Mouse (Mus musculus) stomach, postnatal 0 days (tissue): ENCODE data around the gene Tenm1. TPM values are rescaled to one million over a fixed set of nuclear protein-coding genes. Genes with fewer than 3 reads are reported as not detected.

Source experiments
- ATAC-seq: fragments of 200-750 bp; cut with Nextera tagmentation; 2 replicates; pipeline ENCODE4 v1.8.0; 2017; ENCODE audit not compliant: low FRiP score, low TSS enrichment
- DNase-seq: peaks from one replicate; pipeline ENCODE4 v3.0.0-alpha.2; 2016; ENCODE audit warnings: low spot score
- H3K27ac ChIP-seq: fragments of 300-500 bp; sonication (generic); replicated peaks from 2 replicates; pipeline ENCODE4 v1.5.1; 2014; ENCODE audit warnings: mild to moderate bottlenecking, control low read depth
- H3K27me3 ChIP-seq: fragments of 300-500 bp; sonication (generic); 2 replicates; pipeline ENCODE4 v1.6.1; 2014; ENCODE audit warnings: low read length; ENCODE audit not compliant: control insufficient read depth, insufficient read depth
- H3K36me3 ChIP-seq: fragments of 300-500 bp; sonication (generic); 2 replicates; pipeline ENCODE4 v1.6.1; 2014; ENCODE audit warnings: low read length, mixed read lengths; ENCODE audit not compliant: control insufficient read depth, insufficient read depth
- H3K4me1 ChIP-seq: fragments of 300-500 bp; sonication (generic); replicated peaks from 2 replicates; pipeline ENCODE4 v1.6.1; 2014; ENCODE audit warnings: antibody characterized with exemption; ENCODE audit not compliant: control insufficient read depth, insufficient read depth
- H3K4me2 ChIP-seq: fragments of 300-500 bp; sonication (generic); replicated peaks from 2 replicates; pipeline ENCODE4 v1.6.1; 2014; ENCODE audit warnings: low read depth, mild to moderate bottlenecking, control low read depth, moderate library complexity
- H3K4me3 ChIP-seq: fragments of 300-500 bp; sonication (generic); 2 replicates; pipeline ENCODE4 v1.5.1; 2014; ENCODE audit warnings: low read depth, low read length, control low read depth
- H3K9ac ChIP-seq: fragments of 300-500 bp; sonication (generic); 2 replicates; pipeline ENCODE4 v1.6.1; 2014; ENCODE audit warnings: mild to moderate bottlenecking, low read length, control low read depth, mixed read lengths
- H3K9me3 ChIP-seq: fragments of 300-500 bp; sonication (generic); 2 replicates; pipeline ENCODE4 v1.6.1; 2016; ENCODE audit warnings: low read length; ENCODE audit not compliant: control insufficient read depth
- CTCF ChIP-seq: IDR thresholded peaks from 2 replicates; pipeline ENCODE4 v1.5.1; 2016; ENCODE audit warnings: antibody characterized with exemption, low read depth, mild to moderate bottlenecking, moderate library complexity
- EP300 ChIP-seq: optimal IDR thresholded peaks from 2 replicates; pipeline ENCODE3; 2016; ENCODE audit warnings: antibody characterized with exemption
- WGBS: fragments of 180-500 bp; shearing (Covaris S2); extraction: QIAGEN DNeasy Blood & Tissue Kit; methylation state at CpG from one replicate; pipeline ENCODE4 v1.1.7; 2014; 5-methylcytosine and 5-hydroxymethylcytosine counted together
- polyA plus RNA-seq: library from polyadenylated mRNA; unstranded; fragments of >200 nt; fragmentation: Nextera tagmentation; extraction: Ambion mirVana; gene quantifications from 2 replicates; pipeline ENCODE4 v1.2.1, GENCODE M21; 2015

Tenm1 gene
- polyA plus RNA-seq, 1 experiment from 2014 or later = 0.32 TPM

GRCm38 (mm10) chrX:43235844-43236243, 193.1 kb downstream of the Tenm1 start:
- ATAC-seq (no peak), DNase-seq (no peak)
- Histone ChIP-seq H3K27ac (no peak overlapping the region), H3K4me2 (no peak overlapping the region), H3K4me3 (no peak overlapping the region), H3K4me1 (no peaks in the 10 kb centered on the region), H3K27me3 (no peaks in the 10 kb centered on the region), H3K9ac (no peak overlapping the region), H3K36me3 (no peaks in the 10 kb centered on the region), H3K9me3 (no peaks in the 10 kb centered on the region)
- 77% methylated on average over 4 of the region's 4 CpGs for WGBS
- no peak for TF ChIP-seq CTCF
- no peak for TF ChIP-seq EP300

- H3K4me2 ChIP-seq = no peak overlapping the region
- no peak overlapping the region for H3K4me3 ChIP-seq
- no peaks in the 10 kb centered on the region for H3K4me1 ChIP-seq
- H3K9me3 ChIP-seq = no peaks in the 10 kb centered on the region
- no peak for DNase-seq
- no peak overlapping the region for H3K9ac ChIP-seq
- no peak for ATAC-seq
- WGBS = 79% methylated on average over 3 of the region's 3 CpGs
- no peak overlapping the region for H3K27ac ChIP-seq
- no peaks in the 10 kb centered on the region for H3K27me3 ChIP-seq
- H3K36me3 ChIP-seq = no peaks in the 10 kb centered on the region
- TF ChIP-seq EP300 (no peak), CTCF (no peak)
These were observed 223.9 kb downstream of the Tenm1 start for GRCm38 (mm10) chrX:43205003-43205402.

GRCm38 (mm10) chrX:43202249-43202783, 226.6 kb downstream of the Tenm1 start:
- 57% methylated on average over 5 of the region's 5 CpGs for WGBS
- no peak for TF ChIP-seq CTCF
- no peak for TF ChIP-seq EP300
- Histone ChIP-seq H3K27ac (no peak overlapping the region), H3K9ac (no peak overlapping the region), H3K4me2 (no peak overlapping the region), H3K27me3 (no peaks in the 10 kb centered on the region), H3K4me1 (no peaks in the 10 kb centered on the region), H3K4me3 (no peak overlapping the region), H3K36me3 (no peaks in the 10 kb centered on the region), H3K9me3 (no peaks in the 10 kb centered on the region)
- no peak for DNase-seq
- no peak for ATAC-seq

- H3K4me1 ChIP-seq = no peaks in the 10 kb centered on the region
- no peak overlapping the region for H3K9ac ChIP-seq
- TF ChIP-seq EP300 (no peak), CTCF (no peak)
- no peak for DNase-seq
- no peak overlapping the region for H3K4me3 ChIP-seq
- H3K27ac ChIP-seq = no peak overlapping the region
- ATAC-seq = no peak
- no peaks in the 10 kb centered on the region for H3K27me3 ChIP-seq
- no peak overlapping the region for H3K4me2 ChIP-seq
- WGBS = 77% methylated on average over 1 of the region's 1 CpGs
- no peaks in the 10 kb centered on the region for H3K36me3 ChIP-seq
- no peaks in the 10 kb centered on the region for H3K9me3 ChIP-seq
These were observed 246.0 kb downstream of the Tenm1 start for GRCm38 (mm10) chrX:43182975-43183374.

DNA sequence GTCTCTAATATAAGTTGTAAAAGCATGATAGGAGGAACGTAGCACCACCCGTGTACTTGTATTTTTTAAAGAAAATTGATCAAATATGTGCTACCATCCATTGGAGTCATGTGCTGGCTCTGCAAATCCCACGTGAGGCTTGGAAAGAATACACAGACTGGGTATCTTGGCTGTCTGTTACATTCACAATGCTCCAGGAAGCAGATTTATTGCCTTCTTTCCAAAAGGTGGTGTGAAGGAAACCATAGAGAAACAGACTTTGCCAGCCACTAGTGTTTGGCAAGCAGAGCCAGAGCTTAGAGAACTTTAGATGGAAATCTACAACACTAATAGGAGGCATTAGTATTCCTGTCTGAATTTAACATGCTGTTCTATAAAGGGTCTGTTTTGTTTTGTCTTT, 277.4 kb downstream of the Tenm1 start:
- H3K27ac ChIP-seq = no peak overlapping the region
- no peak overlapping the region for H3K4me3 ChIP-seq
- TF ChIP-seq EP300 (no peak), CTCF (no peak)
- H3K9ac ChIP-seq = no peak overlapping the region
- no peak for ATAC-seq
- H3K36me3 ChIP-seq = no peaks in the 10 kb centered on the region
- DNase-seq = no peak
- H3K9me3 ChIP-seq = no peaks in the 10 kb centered on the region
- no peak overlapping the region for H3K4me2 ChIP-seq
- WGBS = 79% methylated on average over 3 of the region's 3 CpGs
- H3K4me1 ChIP-seq = no peaks in the 10 kb centered on the region
- no peaks in the 10 kb centered on the region for H3K27me3 ChIP-seq

- TF ChIP-seq EP300 (no peak), CTCF (no peak)
- no peak overlapping the region for H3K27ac ChIP-seq
- no peak for DNase-seq
- 48% methylated on average over 2 of the region's 2 CpGs for WGBS
- no peaks in the 10 kb centered on the region for H3K9me3 ChIP-seq
- H3K27me3 ChIP-seq = no peaks in the 10 kb centered on the region
- H3K4me1 ChIP-seq = no peaks in the 10 kb centered on the region
- no peak overlapping the region for H3K9ac ChIP-seq
- no peak for ATAC-seq
- H3K4me2 ChIP-seq = no peak overlapping the region
- no peaks in the 10 kb centered on the region for H3K36me3 ChIP-seq
- no peak overlapping the region for H3K4me3 ChIP-seq
These were observed 299.2 kb downstream of the Tenm1 start for GRCm38 (mm10) chrX:43129696-43130095.
